Mouse (Mus musculus) embryonic facial prominence, embryonic 14.5 days (tissue): ENCODE measurements around the gene Inf2. TPM values are rescaled to one million over a fixed set of nuclear protein-coding genes. Genes with fewer than 3 reads are reported as not detected.

Source experiments
- ATAC-seq: fragments of 200-750 bp; cut with Nextera tagmentation; 2 replicates; pipeline ENCODE4 v1.8.0; 2017; ENCODE audit warnings: low read depth, moderate number of reproducible peaks, moderate TSS enrichment
- DNase-seq: peaks from one replicate; pipeline ENCODE4 v3.0.0-alpha.2; 2015; ENCODE audit warnings: low spot score
- H3K27ac ChIP-seq: fragments of 300-500 bp; sonication (generic); replicated peaks from 2 replicates; pipeline ENCODE4 v1.5.1; 2014; ENCODE audit warnings: low read depth, mild to moderate bottlenecking, low read length, moderate library complexity
- H3K27me3 ChIP-seq: fragments of 300-500 bp; sonication (generic); replicated peaks from 2 replicates; pipeline ENCODE4 v1.6.1; 2014; ENCODE audit warnings: low read length; ENCODE audit not compliant: control insufficient read depth, insufficient read depth
- H3K36me3 ChIP-seq: fragments of 300-500 bp; sonication (generic); 2 replicates; pipeline ENCODE4 v1.6.1; 2014; ENCODE audit warnings: low read length, mixed read lengths; ENCODE audit not compliant: control insufficient read depth, insufficient read depth
- H3K4me1 ChIP-seq: fragments of 300-500 bp; sonication (generic); 2 replicates; pipeline ENCODE4 v1.6.1; 2014; ENCODE audit warnings: antibody characterized with exemption, low read length; ENCODE audit not compliant: control insufficient read depth, insufficient read depth
- H3K4me2 ChIP-seq: fragments of 300-500 bp; sonication (generic); 2 replicates; pipeline ENCODE4 v1.6.1; 2014; ENCODE audit warnings: low read depth, mild to moderate bottlenecking, low read length, moderate library complexity, mixed read lengths
- H3K4me3 ChIP-seq: fragments of 300-500 bp; sonication (generic); 2 replicates; pipeline ENCODE4 v1.5.1; 2014; ENCODE audit warnings: low read depth, mild to moderate bottlenecking, low read length
- H3K9ac ChIP-seq: fragments of 300-500 bp; sonication (generic); 2 replicates; pipeline ENCODE4 v1.6.1; 2014; ENCODE audit warnings: low read depth, mild to moderate bottlenecking, low read length, moderate library complexity, mixed read lengths
- H3K9me3 ChIP-seq: fragments of 300-500 bp; sonication (generic); 2 replicates; pipeline ENCODE4 v1.6.1; 2016; ENCODE audit warnings: low read length; ENCODE audit not compliant: control insufficient read depth
- WGBS: fragments of 180-500 bp; shearing (Covaris S2); extraction: QIAGEN DNeasy Blood & Tissue Kit; methylation state at CpG from one replicate; pipeline ENCODE4 v1.1.7; 2014; 5-methylcytosine and 5-hydroxymethylcytosine counted together
- polyA plus RNA-seq: library from polyadenylated mRNA; unstranded; fragments of >200 nt; fragmentation: Nextera tagmentation; extraction: Ambion mirVana; gene quantifications from 2 replicates; pipeline ENCODE4 v1.2.1, GENCODE M21; 2014

Gene Inf2
- polyA plus RNA-seq, 1 experiment from 2014 or later: 8.1 TPM

- DNase-seq (no peak), ATAC-seq (no peak)
- H3K27ac ChIP-seq: no peak overlapping the region
- no peaks in the 10 kb centered on the region for H3K9me3 ChIP-seq
- WGBS: 62% methylated on average over 8 of the region's 8 CpGs
- peaks cover 34% of the 10 kb centered on the region for H3K4me1 ChIP-seq
- peaks cover 4% of the 10 kb centered on the region; the same call in 1 of the 2 replicates for H3K27me3 ChIP-seq
- H3K36me3 ChIP-seq: no peaks in the 10 kb centered on the region
- peak overlapping the region; percentile 93 for H3K4me2 ChIP-seq
- H3K9ac ChIP-seq: peak overlapping the region; percentile 74
- peak overlapping the region; percentile 67 for H3K4me3 ChIP-seq
Observed at GRCm38 (mm10) chr12:112589491-112590191, 1.1 kb downstream of the Inf2 start.

DNA sequence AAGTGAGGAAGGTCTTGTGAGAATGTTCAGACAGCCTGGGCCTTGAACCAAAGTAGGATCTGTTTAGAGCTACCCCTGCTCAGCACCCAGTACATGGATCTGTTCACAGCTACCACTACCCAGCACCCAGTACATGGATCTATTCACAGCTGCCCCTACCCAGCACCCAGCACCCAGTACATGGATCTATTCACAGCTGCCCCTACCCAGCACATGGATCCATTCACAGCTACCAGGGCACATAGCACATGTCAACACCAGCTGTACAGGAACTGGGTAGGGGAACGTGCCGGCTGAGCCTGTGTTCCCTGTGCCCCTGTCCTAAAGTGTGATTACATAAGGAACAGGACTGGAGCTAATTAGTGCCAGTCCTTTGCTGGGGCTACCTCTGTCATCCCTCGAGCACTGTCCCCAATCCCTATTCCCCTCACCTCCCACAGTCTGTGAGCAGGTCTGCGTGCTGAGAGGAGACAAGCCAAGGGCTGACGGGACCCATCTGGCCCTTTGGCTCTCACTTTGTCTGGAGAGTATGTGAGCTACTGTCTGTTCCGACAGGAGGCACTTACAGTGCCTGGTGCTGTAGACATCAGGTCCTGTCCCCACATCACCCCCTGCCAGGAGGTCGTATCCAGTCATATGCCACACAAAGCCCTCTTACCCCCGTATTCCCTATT is 2.1 kb downstream of the Inf2 start:
- no peak overlapping the region for H3K4me3 ChIP-seq
- 70% methylated on average over 8 of the region's 8 CpGs for WGBS
- no peak overlapping the region for H3K9ac ChIP-seq
- DNase-seq: no peak
- H3K4me2 ChIP-seq: 0 out of 2 replicates have a peak overlapping the region, but pooled peaks have one; percentile 93
- H3K27ac ChIP-seq: no peak overlapping the region
- H3K9me3 ChIP-seq: no peaks in the 10 kb centered on the region
- no peaks in the 10 kb centered on the region for H3K36me3 ChIP-seq
- no peak for ATAC-seq
- H3K27me3 ChIP-seq: peaks cover 4% of the 10 kb centered on the region; the same call in 1 of the 2 replicates
- H3K4me1 ChIP-seq: peaks cover 45% of the 10 kb centered on the region

DNA sequence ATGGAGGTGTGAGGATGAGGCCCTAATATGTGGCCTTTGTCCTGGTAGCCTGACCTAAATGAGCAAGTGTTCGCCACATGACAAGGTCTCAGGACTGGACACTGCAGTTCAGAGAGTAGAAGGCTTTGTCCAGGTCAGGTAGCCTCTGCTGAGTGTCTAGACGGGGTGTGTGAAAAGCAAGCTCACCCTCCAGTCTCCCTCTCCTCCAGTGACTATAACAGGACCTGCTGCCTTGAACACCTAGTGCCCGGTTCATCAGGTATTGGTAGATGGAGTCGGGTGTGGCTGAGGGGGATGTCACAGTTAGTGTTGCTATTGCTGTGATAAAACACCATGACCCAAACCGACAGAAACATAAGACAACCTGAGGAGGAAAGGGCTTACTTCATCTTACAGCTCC is 2.7 kb downstream of the Inf2 start:
- H3K9me3 ChIP-seq: no peaks in the 10 kb centered on the region
- peaks cover 48% of the 10 kb centered on the region for H3K4me1 ChIP-seq
- 90% methylated on average over 5 of the region's 5 CpGs for WGBS
- no peak for DNase-seq
- H3K4me2 ChIP-seq: no peak overlapping the region
- H3K4me3 ChIP-seq: no peak overlapping the region
- H3K27me3 ChIP-seq: peaks cover 4% of the 10 kb centered on the region; the same call in 1 of the 2 replicates
- no peak overlapping the region; the same call in 1 of the 2 replicates for H3K9ac ChIP-seq
- H3K36me3 ChIP-seq: no peaks in the 10 kb centered on the region
- H3K27ac ChIP-seq: no peak overlapping the region
- no peak for ATAC-seq

DNA sequence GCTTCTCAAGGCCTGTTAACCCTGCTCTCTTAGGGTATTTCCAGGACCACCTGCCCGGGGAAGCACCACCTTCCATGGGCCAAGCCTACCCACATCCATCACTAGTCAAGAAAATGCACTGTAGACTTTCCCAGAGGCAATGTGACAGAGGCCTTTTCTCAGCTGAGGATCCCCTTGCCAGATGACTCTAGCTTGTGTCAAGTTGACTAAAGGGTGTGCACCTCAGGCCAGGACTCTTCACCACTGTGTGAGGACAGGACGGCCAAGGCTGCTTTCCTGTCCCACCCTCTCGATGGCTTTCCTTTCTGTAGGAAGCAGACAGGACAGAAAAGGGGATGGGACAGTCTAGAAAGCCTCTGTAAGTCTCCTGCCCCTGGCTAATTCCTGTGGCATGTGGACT is 3.1 kb downstream of the Inf2 start:
- Histone ChIP-seq H3K27ac (no peak overlapping the region), H3K4me3 (no peak overlapping the region), H3K4me1 (peaks cover 52% of the 10 kb centered on the region), H3K9me3 (no peaks in the 10 kb centered on the region), H3K4me2 (no peak overlapping the region), H3K36me3 (no peaks in the 10 kb centered on the region), H3K27me3 (peaks cover 4% of the 10 kb centered on the region; the same call in 1 of the 2 replicates), H3K9ac (no peak overlapping the region; the same call in 1 of the 2 replicates)
- WGBS: 81% methylated on average over 3 of the region's 3 CpGs
- ATAC-seq (no peak), DNase-seq (no peak)

DNA sequence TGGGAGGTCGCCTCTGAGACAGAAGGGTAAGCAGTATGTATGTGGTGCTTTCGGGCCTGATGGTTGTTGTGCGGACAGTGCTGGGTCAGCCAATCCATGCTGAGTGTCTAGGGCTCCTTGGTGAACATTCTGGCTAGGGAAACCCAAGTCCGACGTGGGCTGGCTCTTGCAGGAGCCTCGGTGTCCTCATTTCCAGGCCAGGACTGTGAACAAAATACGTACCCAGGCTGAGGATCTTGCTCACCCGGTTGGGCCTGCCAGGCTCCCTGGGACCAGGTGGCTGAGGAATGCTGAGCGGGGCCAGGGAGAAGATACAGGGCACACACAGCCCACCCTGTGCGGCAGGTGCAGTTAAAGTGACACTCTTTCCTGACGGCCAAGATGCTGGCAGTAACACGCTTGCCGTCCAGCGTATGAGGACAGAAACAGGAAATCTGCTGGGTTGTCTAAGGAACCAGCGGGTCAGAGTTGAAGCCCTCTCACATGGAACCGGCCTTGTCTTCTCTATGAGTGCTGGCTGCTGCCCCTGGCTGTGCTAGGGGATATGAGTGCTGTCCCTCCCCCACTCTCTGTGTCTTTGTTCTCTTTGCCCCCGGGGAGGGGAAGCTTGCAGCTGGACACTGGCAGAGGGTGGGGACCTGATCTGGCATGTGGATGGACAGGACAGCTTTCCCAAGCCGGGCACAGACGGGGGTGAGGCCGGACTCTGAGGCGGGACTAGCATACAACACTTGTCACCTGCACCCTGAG is 4.6 kb downstream of the Inf2 start:
- no peaks in the 10 kb centered on the region for H3K36me3 ChIP-seq
- peaks cover 4% of the 10 kb centered on the region; the same call in 1 of the 2 replicates for H3K27me3 ChIP-seq
- peaks cover 46% of the 10 kb centered on the region for H3K4me1 ChIP-seq
- ATAC-seq (no peak), DNase-seq (no peak)
- no peak overlapping the region for H3K4me3 ChIP-seq
- 73% methylated on average over 21 of the region's 21 CpGs for WGBS
- no peak overlapping the region for H3K4me2 ChIP-seq
- H3K9me3 ChIP-seq: no peaks in the 10 kb centered on the region
- H3K27ac ChIP-seq: no peak overlapping the region
- no peak overlapping the region for H3K9ac ChIP-seq

DNA sequence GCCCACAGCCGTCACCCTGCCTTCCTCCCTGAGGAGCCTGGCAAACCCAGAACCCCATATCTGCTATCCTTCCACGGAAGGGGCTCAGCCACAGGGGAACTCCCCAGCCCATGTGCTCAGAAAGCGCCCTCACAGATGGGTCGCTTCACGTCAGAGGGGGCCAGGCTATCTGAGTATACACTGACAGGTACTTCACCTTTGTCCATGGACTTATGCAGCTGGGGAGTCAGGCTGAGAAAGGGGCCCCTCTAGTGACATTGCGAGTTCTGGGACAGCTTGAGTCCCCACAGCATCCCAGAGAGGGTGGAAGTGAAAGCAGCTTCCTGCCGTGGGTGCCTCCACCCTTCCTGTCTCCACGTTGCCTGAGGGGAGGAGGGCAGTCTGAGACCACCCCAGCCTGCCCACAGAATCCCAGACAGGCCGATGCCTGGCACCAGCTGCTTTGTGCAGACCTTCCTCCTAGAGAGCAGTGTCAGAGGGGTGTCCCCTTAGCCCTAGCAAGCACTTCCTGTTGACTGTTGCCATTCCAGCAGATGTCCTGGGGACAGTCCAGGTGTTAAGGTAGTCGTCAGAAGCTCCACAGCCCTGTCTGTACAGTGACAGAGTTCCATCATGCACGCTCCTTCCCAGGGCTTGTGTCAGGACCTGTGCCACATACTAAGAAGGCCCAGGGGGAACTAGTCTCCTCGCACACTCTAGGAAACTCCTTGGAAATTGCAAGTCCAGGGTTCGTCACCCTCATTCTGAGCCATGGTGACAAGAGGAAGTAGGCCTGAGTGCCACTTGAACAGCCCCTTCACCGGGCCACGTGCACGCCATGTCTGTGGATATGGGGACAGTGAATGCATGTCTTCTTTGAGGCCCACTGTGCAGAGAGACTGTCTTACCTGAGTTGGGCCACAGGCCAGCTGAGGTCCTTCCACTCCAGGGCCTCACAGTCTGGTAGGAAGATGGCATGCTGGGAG is 5.6 kb downstream of the Inf2 start:
- no peak overlapping the region for H3K4me3 ChIP-seq
- H3K4me1 ChIP-seq: peaks cover 41% of the 10 kb centered on the region
- H3K27me3 ChIP-seq: peaks cover 4% of the 10 kb centered on the region; the same call in 1 of the 2 replicates
- peak overlapping the region; percentile 74 for H3K27ac ChIP-seq
- no peak for ATAC-seq
- WGBS: 58% methylated on average over 15 of the region's 16 CpGs
- H3K36me3 ChIP-seq: no peaks in the 10 kb centered on the region
- no peak overlapping the region for H3K4me2 ChIP-seq
- no peak overlapping the region; the same call in 1 of the 2 replicates for H3K9ac ChIP-seq
- no peak for DNase-seq
- H3K9me3 ChIP-seq: no peaks in the 10 kb centered on the region

GRCm38 (mm10) chr12:112594989-112595388 is 6.4 kb downstream of the Inf2 start:
- Histone ChIP-seq H3K36me3 (no peaks in the 10 kb centered on the region), H3K4me2 (no peak overlapping the region)
- 29% methylated on average over 4 of the region's 4 CpGs for WGBS

More at GRCm38 (mm10) chr12:112594989-112595388, 6.4 kb downstream of the Inf2 start:
- Histone ChIP-seq H3K9me3 (no peaks in the 10 kb centered on the region), H3K9ac (peak overlapping the region; percentile 19; the same call in 1 of the 2 replicates), H3K4me3 (no peak overlapping the region), H3K27ac (peak overlapping the region; percentile 74), H3K4me1 (peaks cover 34% of the 10 kb centered on the region), H3K27me3 (0 out of 2 replicates have a peak, but pooled peaks cover 4% of the 10 kb centered on the region)
- ATAC-seq (peak; percentile 10; the same call in 1 of the 2 replicates), DNase-seq (peak; percentile 50)
